Mouse (Mus musculus) ES-CJ7 (cell line): Measurements from ENCODE around the gene Mark3.

ENCODE experiments used
- DNase-seq: peaks from one replicate; pipeline ENCODE4 v3.0.0; 2011; ENCODE audit warnings: low read depth, low spot score

Gene Mark3

DNA sequence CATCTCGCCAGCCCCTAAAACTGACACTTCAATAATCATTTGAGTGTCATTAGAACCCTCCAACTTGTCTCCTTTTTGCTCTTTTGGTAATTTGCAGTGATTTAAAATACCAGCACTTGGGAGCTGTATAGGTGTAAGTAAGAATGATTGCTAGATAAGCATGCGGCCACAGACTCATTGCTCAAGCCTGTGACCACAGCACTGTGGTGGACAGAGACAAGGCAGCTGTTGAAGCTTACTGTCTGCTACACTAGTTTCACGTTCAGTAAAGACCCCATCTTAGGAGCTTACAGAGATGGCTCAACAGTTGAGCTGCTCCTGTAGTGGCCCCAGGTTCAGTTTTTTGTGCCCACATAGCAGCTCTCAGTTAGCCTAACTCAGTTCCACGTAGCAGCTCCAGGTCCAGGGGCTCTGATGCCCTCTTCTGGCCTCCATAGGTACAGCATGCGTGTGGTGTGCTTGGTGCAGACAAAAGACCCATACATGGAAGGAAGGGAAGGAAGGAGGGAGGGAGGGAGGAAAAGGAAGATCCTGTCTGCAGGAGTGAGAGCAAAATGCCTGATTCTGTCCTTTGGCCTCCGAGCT is 73.8 kb downstream of the Mark3 start:
- peak; percentile 72 for DNase-seq

- no peak for DNase-seq
Observed at GRCm38 (mm10) chr12:111652953-111653352, 78.6 kb downstream of the Mark3 start.

DNA sequence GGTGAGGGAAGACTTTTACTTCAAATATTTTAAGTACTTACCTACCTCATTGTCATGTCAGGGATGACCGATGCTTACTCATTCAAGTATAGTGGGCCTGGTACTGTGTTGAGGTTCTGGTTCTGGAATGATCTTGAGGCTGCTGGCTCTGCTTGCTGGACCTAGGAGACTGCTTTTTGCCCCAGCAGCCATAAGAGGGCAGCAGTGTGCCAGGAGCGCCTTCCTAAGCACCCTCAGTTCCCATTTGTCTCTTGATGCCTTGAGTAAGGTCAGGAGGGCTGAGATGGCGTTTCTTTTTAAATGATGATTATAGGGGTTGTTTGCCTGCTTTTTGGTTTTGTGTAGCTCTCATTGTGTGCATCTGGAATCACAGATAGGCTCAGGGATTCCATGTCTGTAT is 79.1 kb downstream of the Mark3 start:
- peak; percentile 72 for DNase-seq

DNA sequence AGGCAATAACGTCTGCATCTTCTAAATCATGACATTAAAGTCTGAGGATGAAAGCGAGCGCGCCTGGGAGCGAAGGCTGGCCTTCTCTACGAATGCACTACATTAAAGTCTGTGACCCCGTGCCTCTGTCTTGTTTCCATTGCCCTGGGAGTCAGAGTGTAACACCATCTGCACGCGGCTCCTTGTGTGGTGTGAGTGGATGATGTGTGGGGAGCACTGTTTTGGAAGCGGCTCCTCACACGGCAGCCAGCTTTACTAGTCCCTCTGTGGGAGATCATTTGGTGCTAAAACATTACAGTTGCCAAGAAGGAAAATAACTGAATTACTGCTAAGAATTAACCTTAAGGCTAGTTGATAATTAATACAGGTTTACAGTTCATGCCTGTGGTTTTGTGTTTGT is 81.4 kb downstream of the Mark3 start:
- no peak for DNase-seq

DNA sequence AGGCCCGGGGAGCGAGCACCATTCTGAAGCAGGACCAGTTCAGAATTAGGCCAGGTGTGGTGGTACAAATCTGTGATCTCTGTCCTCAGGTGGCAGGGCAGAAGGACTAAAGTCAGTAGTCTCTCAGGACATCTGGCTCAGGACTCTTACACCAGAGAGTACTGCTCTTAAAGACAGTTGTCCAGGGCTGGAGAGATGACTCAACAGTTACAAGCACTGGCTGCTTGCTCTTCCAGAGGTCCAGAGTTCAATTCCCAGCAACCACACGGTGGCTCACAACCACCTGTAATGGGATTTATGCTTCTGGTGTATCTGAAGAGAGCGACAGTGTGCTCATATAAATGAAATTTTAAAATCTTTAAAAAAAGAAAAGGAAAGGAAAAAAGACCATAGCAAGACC is 85.0 kb downstream of the Mark3 start:
- no peak for DNase-seq

DNA sequence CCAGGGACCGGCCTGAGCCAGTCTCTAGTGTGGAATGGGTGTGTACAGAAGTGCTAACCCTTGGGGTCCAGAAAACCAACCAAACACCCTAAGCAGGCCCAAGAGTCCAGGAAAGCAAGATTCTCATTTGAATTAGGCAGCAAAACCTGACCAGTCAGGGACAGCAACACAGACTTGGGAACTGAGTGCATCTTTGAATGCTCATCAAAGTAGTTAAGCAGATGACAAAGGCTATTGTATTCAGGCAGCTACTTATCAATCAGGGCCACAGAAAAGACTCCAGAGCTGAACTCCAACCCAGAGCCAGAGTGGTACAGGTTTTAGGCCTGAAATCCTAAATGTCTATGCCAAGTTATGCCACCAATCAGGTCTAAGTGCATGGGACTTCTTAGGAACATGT is 86.3 kb downstream of the Mark3 start:
- DNase-seq: no peak

DNA sequence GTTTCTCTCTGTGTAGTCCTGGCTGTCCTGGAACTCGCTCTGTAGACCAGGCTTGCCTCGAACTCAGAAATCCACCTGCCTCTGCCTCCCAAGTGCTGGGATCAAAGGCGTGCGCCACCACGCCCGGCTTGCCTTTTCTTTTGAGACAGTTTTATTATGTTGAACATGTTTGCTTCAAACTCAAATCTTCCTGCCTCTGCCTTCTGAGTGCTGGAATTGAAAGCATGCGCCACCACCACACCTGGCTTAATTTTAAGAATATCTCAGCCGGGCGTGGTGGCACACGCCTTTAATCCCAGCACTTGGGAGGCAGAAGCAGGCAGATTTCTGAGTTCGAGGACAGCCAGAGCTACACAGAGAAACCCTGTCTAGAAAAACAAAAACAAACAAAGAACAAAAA is 87.2 kb downstream of the Mark3 start:
- peak; percentile 61 for DNase-seq

DNA sequence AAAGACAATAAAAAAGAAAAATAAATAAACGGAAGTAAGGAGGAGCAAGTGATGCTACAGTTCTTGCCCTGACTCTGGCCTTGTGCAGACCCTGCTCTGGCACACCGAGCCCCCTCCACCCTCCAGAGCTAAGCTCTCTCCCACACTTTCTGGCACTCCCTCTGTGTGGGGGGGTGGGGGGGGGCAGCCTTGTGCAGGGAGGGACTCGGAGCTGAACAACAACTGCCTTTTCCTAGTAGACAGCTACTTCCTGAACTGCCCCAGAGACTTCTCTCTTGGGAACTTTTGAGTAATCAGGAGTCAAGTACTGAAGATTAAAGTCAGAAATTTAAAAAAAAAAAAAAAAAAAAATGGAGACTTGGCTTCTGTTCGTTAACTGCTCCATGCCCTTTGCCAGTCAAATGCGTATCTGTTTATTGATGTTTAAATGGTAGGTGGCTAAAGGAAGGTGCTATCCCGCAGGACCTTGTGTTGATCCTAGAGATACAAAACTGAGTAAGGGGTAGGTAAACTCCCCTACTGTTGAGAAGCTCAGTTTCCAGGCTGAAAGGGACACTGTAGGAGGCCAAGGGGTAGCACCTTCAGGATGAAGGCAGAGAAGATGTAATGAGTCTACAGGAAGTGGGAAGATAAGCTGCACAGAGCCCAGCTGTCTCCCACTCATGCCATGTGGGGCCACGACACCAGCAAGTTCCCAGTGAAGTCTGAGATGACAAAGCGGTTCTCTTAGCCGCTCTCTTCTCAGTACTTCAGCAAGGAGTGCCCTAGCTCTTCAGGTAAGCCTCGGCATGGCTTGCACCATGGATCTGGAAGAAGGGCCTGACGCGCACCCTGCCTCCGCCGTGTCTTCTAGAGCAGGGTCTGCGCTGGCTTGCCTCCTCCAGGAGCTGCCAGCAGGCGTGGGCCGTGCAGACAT is 89.2 kb downstream of the Mark3 start:
- DNase-seq: no peak

DNA sequence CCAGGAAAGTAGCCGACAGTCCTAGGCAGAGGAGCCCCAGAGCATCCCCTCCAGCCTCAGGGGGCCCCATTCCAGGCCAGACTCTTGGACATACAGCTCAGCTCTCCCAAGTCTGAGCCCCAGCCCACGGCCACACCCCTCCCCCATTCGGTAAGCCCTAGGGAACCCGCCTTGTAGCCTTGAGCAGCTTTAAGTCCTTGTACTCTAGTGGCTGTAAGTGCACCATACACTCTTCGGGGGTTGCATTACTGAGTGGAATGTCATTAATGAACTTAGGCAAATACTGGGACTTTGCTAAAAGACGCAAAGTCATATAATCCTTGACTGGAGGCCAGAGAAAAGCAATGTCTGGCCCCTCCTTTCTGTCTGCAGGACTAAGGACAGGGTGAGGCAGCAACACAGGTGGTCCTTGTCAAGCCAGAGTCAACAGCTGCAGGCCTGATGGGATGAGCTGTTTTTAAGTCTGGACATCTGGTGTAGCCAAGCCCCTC is 89.9 kb downstream of the Mark3 start:
- peak; percentile 75 for DNase-seq

- DNase-seq: no peak
Observed at GRCm38 (mm10) chr12:111665041-111665880, 90.9 kb downstream of the Mark3 start.

DNA sequence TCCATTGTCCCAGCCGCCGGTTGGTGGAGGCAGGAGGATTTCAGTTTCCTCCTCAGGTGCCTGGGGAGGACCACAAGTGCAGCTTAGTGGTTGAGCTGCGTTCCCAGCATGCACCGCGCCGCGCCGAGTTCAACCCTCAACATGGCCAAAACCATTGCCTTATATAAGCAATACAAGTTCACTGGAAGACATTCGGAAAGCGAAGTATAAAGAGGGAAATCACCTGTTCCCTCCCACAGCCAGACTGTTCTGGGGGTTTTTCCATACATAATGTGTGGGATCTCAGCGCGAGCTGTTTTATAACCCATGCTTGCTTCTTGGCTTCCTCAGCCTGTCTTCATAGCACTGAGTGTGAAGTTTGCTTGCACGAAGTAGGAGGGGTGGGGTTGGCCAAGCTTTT is 92.1 kb downstream of the Mark3 start:
- no peak for DNase-seq

DNA sequence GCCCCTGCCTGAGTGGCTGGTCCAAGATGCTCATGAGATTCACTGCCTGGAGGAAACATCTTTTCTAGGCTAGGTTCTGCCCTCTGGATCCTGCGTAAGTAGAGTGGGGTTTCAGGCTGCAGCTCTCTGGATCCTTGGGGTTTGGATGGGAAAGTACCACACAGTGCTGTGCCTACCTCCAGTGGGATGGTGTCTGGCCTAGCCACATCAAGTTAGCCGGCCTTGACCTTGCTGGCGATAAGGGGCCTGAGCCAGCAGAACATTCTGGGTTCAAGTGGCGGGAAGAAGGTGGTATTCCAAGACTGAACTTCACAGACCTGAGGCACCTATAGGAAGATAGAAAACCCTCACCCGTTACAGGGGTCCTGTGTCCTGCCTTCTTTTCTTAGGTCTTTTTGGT is 93.1 kb downstream of the Mark3 start:
- no peak for DNase-seq

DNA sequence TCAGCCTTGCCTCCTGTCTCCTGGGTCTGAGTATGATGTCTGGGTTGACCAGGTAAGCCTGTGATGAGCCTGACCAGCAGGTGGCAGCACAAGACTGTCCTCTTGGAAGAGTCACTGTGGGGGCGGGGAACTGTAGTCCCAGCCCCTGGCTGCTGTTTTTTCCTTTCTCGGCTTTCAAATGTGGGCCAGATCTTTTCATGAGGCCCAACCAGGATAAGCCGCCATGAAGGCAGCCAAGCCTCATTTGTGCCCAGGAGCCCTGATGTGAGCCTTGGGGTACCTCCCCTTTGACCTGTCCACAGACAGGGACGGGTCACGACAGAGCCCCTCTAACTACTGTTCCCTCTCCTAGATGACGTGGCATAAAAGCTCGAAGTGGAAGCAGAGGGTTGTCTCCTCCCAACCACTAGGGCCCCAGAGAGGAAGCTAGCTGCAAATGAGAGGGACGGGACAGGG is 94.2 kb downstream of the Mark3 start:
- DNase-seq: peak; percentile 92

DNA sequence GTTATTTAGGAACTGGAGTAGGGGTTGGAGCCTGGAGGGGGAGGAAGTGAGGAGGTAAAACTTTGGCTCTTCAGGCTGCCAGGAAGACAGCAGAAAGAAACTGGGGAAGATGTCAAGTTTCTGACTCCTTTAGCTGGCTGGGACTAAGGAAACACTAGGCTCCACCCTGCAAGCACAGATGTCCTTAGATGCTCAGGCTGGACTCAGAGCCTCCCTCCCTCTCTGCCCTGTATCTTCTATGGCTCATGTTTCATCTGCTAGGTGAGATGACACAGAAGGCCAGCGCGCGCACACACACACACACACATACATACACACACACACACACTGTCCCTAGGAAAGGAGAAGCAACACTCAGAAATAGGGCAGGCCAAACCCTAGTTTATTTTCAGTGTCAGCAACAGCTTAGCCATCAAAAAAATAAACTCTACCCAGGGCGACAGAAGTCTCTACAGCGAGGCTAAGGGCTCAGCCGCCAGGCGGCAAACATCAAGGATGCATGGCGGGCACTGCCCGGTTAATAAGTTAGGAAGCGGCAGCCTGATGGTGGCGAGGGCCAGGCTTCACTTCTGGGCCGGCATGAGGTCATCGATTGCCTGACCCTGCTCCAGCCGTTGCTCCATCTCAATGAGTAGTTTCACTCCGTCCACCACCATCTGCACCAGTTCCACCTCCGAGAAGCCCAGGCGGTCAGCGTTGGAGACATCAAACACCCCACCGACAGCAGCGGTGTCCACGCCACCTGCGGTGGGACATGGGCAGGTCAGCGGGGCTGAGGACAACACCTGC is 94.9 kb downstream of the Mark3 start:
- DNase-seq: no peak

DNA sequence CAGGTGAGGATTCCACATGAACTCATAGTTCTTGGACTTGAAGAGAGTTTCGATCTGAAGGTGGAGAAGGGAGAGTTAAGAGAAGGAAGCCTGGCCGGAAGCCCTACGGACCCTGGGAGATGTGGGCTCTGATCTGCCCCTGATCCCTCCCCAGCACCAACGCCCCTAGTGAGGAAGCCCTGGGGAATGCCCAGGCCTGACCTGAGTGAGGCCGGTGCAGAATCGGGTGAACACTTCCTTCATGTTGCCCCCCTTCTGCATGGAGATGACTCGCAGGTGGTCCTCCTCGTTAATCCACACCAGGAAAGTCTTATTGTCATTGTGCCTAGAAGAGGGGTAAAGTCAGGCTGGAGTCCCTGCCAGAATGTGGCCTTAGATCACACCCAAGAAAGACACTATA is 95.6 kb downstream of the Mark3 start:
- DNase-seq: no peak

- DNase-seq: peak; percentile 91
Observed at GRCm38 (mm10) chr12:111670371-111670971, 96.1 kb downstream of the Mark3 start.

DNA sequence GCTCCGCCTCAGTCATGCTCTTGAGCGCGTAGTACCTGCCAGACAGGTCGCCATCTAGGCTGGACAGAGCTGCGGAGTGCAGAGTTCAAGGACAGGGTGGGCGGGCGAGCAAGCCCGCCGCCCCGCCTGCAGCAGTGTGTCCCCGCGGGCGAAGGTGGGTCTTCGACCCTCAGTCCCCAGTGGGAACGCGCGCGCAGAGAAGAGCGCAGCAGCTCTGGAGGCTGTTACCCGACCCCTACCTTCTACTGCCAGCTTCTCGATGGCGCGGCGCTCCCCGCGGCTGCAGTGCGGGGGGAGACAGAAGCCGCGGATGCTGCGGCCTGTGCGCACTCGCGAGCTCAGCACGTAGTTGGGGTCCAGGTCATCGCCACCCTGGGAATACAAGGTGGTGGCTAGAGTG is 96.7 kb downstream of the Mark3 start:
- DNase-seq: peak; percentile 72

GRCm38 (mm10) chr12:111671431-111671902 is 97.1 kb downstream of the Mark3 start:
- DNase-seq: peak; percentile 62

DNA sequence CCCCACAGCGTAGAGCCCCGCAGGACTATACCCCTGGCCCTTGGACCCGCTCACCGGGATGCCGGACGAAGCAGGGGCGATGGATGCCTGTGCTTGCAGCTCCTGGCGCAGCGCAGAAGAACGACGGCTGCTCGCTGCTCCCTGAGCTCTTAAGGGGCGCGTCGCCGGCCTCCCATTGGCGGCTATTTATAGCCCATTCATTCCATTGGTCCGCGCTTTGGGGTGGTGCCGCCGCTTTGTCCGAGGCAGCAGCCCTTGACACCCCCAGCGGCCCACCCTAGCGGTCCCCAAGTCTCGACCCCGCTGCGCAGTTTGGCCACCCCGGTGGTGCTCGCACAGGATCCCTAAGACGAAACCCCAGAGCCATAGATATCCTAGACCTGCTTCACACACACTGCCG is 97.9 kb downstream of the Mark3 start, which contains the start of gene Ckb:
TSS of gene Ckb (minus strand) at position 163 of the 400 bp plus-strand sequence.
- DNase-seq: peak; percentile 89

DNA sequence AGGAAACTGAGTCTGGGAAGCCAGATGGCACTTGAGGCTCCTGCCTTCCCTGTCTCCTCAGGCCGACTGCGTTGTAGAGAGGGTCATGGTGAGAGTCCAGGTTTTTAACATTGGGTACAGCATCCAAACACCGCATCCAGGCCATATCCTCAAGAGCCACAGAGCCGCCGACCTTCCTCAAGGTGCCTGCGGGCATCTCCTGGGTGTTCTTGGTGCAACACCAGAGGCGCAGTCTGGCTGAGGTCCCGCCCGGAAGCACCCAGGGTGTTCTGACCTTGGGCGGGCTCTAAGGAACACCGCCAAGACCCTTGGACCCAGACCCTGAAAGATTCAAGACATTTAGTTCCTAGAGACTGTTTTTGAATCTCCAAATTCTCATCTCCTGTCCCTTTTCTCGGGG is 98.3 kb downstream of the Mark3 start:
- DNase-seq: peak; percentile 69
